Mouse (Mus musculus) cortical plate, adult 2 months (tissue): Measurements from ENCODE around the gene Iqsec1. TPM values are rescaled to one million over a fixed set of nuclear protein-coding genes. Genes with fewer than 3 reads are reported as not detected.

Experiments
- H3K27ac ChIP-seq: fragments of 200-500 bp; 2 replicates; pipeline ENCODE4 v1.5.1; 2012; ENCODE audit warnings: low read length, control low read depth, inconsistent platforms; ENCODE audit not compliant: insufficient read depth
- H3K4me1 ChIP-seq: fragments of 200-500 bp; 2 replicates; pipeline ENCODE4 v1.6.1; 2011; ENCODE audit warnings: low read length; ENCODE audit not compliant: control insufficient read depth, insufficient read depth
- H3K4me3 ChIP-seq: fragments of 200-500 bp; 2 replicates; pipeline ENCODE4 v1.5.1; 2011; ENCODE audit warnings: mild to moderate bottlenecking, low read length, control low read depth; ENCODE audit not compliant: insufficient read depth
- CTCF ChIP-seq: fragments of 200-500 bp; IDR thresholded peaks from 2 replicates; pipeline ENCODE4 v1.5.1; 2011; ENCODE audit warnings: mild to moderate bottlenecking, control low read depth, low read length; ENCODE audit not compliant: insufficient read depth; ENCODE audit errors: extremely low read depth
- POLR2A ChIP-seq: fragments of 200-500 bp; IDR thresholded peaks from 2 replicates; pipeline ENCODE4 v1.6.1; 2011; ENCODE audit warnings: mild to moderate bottlenecking, low read length, control low read depth; ENCODE audit not compliant: insufficient read depth; ENCODE audit errors: extremely low read depth
- polyA plus RNA-seq: library from polyadenylated mRNA; depleted of rRNA; stranded (reverse); fragments of >200 nt; gene quantifications from 2 replicates; pipeline ENCODE4 v1.2.3, GENCODE M21; 2012

The Iqsec1 gene
- polyA plus RNA-seq, 1 experiment, result 186 TPM

GRCm38 (mm10) chr6:90924796-90925195 lies 63.7 kb downstream of the Iqsec1 start:
- peaks cover 14% of the 10 kb centered on the region for H3K4me1 ChIP-seq
- H3K27ac ChIP-seq, result no peak overlapping the region
- H3K4me3 ChIP-seq, result no peak overlapping the region
- TF ChIP-seq POLR2A (no peak), CTCF (no peak)

- H3K27ac ChIP-seq, result no peak overlapping the region
- no peak overlapping the region for H3K4me3 ChIP-seq
- peaks cover 14% of the 10 kb centered on the region for H3K4me1 ChIP-seq
- TF ChIP-seq CTCF (no peak), POLR2A (no peak)
These were observed 64.1 kb downstream of the Iqsec1 start for GRCm38 (mm10) chr6:90924379-90924778.

- H3K27ac ChIP-seq, result no peak overlapping the region
- TF ChIP-seq CTCF (no peak), POLR2A (no peak)
- no peak overlapping the region for H3K4me3 ChIP-seq
- H3K4me1 ChIP-seq, result peaks cover 14% of the 10 kb centered on the region
These were observed 67.1 kb downstream of the Iqsec1 start for GRCm38 (mm10) chr6:90921259-90921946.

- TF ChIP-seq POLR2A (no peak), CTCF (no peak)
- Histone ChIP-seq H3K4me1 (peaks cover 10% of the 10 kb centered on the region), H3K4me3 (no peak overlapping the region), H3K27ac (no peak overlapping the region)
These were observed 67.8 kb downstream of the Iqsec1 start for GRCm38 (mm10) chr6:90920510-90921220.

- Histone ChIP-seq H3K4me1 (peaks cover 10% of the 10 kb centered on the region), H3K27ac (no peak overlapping the region), H3K4me3 (no peak overlapping the region)
- TF ChIP-seq POLR2A (no peak), CTCF (no peak)
These were observed 68.7 kb downstream of the Iqsec1 start for GRCm38 (mm10) chr6:90919636-90920420.

- TF ChIP-seq CTCF, result no peak
- no peak for TF ChIP-seq POLR2A
- Histone ChIP-seq H3K27ac (no peak overlapping the region), H3K4me1 (peaks cover 17% of the 10 kb centered on the region), H3K4me3 (no peak overlapping the region)
These were observed 72.9 kb downstream of the Iqsec1 start for GRCm38 (mm10) chr6:90915585-90915984.

GRCm38 (mm10) chr6:90913771-90914170 lies 74.7 kb downstream of the Iqsec1 start:
- Histone ChIP-seq H3K4me3 (no peak overlapping the region), H3K4me1 (peaks cover 13% of the 10 kb centered on the region), H3K27ac (peak overlapping the region; percentile 74; the same call in 1 of the 2 replicates)
- TF ChIP-seq CTCF (no peak), POLR2A (no peak)

- no peak for TF ChIP-seq CTCF
- no peak for TF ChIP-seq POLR2A
- Histone ChIP-seq H3K27ac (no peak overlapping the region), H3K4me1 (peaks cover 13% of the 10 kb centered on the region), H3K4me3 (no peak overlapping the region)
These were observed 75.7 kb downstream of the Iqsec1 start for GRCm38 (mm10) chr6:90912768-90913167.

GRCm38 (mm10) chr6:90904143-90904542 lies 84.3 kb downstream of the Iqsec1 start:
- no peak for TF ChIP-seq CTCF
- TF ChIP-seq POLR2A, result no peak
- Histone ChIP-seq H3K4me3 (no peak overlapping the region), H3K27ac (no peak overlapping the region), H3K4me1 (no peaks in the 10 kb centered on the region)
